Mouse (Mus musculus) spleen, adult 2 months (tissue): ENCODE data around the gene Atg7. TPM values are rescaled to one million over a fixed set of nuclear protein-coding genes. Genes with fewer than 3 reads are reported as not detected.

Experiments
- DNase-seq, 2 experiments: peaks; one replicate each; pipeline versions ENCODE4 v3.0.0 to v3.0.0-alpha.2; 2012 to 2021; ENCODE audit warnings: low spot score in 2 of 2, low read depth in 1 of 2
- H3K27ac ChIP-seq: fragments of 200-500 bp; 2 replicates; pipeline ENCODE4 v1.5.1; 2012; ENCODE audit warnings: low read length, inconsistent platforms; ENCODE audit not compliant: insufficient read depth
- H3K27me3 ChIP-seq: fragments of 200-500 bp; 2 replicates; pipeline ENCODE4 v1.6.1; 2012; ENCODE audit warnings: mild to moderate bottlenecking, moderate library complexity, low read length, inconsistent platforms; ENCODE audit not compliant: control insufficient read depth, insufficient read depth
- H3K36me3 ChIP-seq: fragments of 200-500 bp; 2 replicates; pipeline ENCODE4 v1.6.1; 2012; ENCODE audit warnings: mild to moderate bottlenecking, low read length, inconsistent platforms; ENCODE audit not compliant: control insufficient read depth, insufficient read depth
- H3K4me1 ChIP-seq: fragments of 200-500 bp; 2 replicates; pipeline ENCODE4 v1.6.1; 2011; ENCODE audit warnings: inconsistent platforms; ENCODE audit not compliant: control insufficient read depth, insufficient read depth, insufficient read length
- H3K4me3 ChIP-seq: fragments of 200-500 bp; 2 replicates; pipeline ENCODE4 v1.5.1; 2011; ENCODE audit warnings: mild to moderate bottlenecking, inconsistent platforms; ENCODE audit not compliant: insufficient read depth, insufficient read length; ENCODE audit errors: extremely low read depth
- CTCF ChIP-seq: fragments of 200-500 bp; IDR thresholded peaks from 2 replicates; pipeline ENCODE4 v1.5.1; 2011; ENCODE audit warnings: mild to moderate bottlenecking, inconsistent platforms; ENCODE audit not compliant: insufficient read depth, insufficient read length, insufficient replicate concordance; ENCODE audit errors: extremely low read depth
- POLR2A ChIP-seq: fragments of 200-500 bp; IDR thresholded peaks from 2 replicates; pipeline ENCODE4 v1.6.1; 2011; ENCODE audit warnings: low read depth, low read length, inconsistent platforms
- WGBS: fragments of 180-500 bp; shearing (Covaris S2); methylation state at CpG from one replicate; pipeline ENCODE4 v1.1.7; 2018; 5-methylcytosine and 5-hydroxymethylcytosine counted together
- polyA plus RNA-seq: library from polyadenylated mRNA; depleted of rRNA; stranded (reverse); fragments of >200 nt; gene quantifications from 2 replicates; pipeline ENCODE4 v1.2.3, GENCODE M21; 2012

Atg7 gene
- polyA plus RNA-seq, 1 experiment = 11.7 TPM

DNA sequence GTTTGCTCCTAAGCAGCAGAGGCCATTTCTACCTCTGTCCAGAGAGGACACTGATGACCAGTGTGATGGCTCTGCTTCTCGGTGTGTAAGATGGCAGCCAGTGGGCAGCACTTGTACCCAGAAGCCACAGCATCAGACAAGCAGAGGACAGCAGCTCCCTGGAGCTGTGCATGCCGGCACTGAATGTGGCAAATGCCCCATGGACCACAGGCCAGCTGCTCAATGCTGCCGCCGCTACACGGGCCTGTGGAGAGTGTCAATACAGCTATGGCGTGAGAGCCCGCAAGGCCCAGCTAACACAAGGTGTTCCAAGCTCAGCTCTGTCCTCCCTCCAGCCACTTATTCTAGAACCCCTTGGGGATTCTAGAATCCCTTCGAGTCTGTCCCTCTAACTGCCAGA is 221.5 kb downstream of the Atg7 start:
- TF ChIP-seq CTCF (no peak), POLR2A (no peak)
- 91% methylated on average over 8 of the region's 8 CpGs for WGBS
- no peak for DNase-seq
- H3K27me3 ChIP-seq = no peaks in the 10 kb centered on the region
- no peak overlapping the region for H3K4me3 ChIP-seq
- no peaks in the 10 kb centered on the region; the same call in 1 of the 2 replicates for H3K4me1 ChIP-seq
- no peak overlapping the region for H3K27ac ChIP-seq
- H3K36me3 ChIP-seq = peaks cover 27% of the 10 kb centered on the region

DNA sequence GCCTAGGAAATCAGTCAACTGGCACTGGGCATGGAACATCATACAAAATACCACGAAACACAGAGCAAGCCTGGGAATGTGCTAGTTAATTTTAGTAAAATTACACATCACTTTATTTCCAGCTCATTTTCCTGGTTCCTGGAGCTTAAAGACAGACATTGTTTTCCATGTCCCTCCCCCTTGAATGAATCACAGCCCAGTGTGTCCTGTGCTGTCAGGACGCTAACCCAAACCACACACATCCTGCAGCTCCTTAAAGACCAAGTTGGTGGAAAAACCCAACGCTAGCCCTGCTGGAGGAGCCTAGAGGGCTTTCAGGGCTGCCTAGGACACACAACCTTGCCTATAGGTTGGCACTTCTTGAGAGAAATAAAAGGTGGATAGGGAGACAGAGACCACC is 223.2 kb downstream of the Atg7 start:
- WGBS = 65% methylated on average over 3 of the region's 3 CpGs
- Histone ChIP-seq H3K4me1 (no peaks in the 10 kb centered on the region; the same call in 1 of the 2 replicates), H3K4me3 (no peak overlapping the region), H3K27me3 (no peaks in the 10 kb centered on the region), H3K36me3 (peaks cover 20% of the 10 kb centered on the region), H3K27ac (no peak overlapping the region)
- no peak for DNase-seq
- TF ChIP-seq CTCF (no peak), POLR2A (no peak)

DNA sequence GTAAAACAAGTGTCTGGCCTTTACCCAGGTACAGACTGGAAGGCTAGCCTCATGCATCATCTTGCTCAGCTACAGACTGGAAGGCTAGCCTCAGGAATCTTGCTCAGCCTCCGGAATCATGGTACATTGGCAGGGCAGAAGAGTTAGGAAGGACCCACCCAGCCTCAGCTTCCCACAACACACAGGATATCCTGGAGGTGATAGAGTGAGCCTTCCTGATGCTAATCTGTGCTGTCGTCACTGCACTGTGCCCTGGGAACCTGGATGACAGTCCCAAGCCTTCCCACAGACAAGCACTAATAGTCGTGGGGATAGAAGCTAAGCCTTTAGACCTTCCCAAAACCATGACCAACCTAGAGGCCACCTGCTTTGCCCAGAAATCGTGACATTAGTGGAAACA is 223.7 kb downstream of the Atg7 start:
- 77% methylated on average over 4 of the region's 4 CpGs for WGBS
- Histone ChIP-seq H3K4me1 (no peaks in the 10 kb centered on the region; the same call in 1 of the 2 replicates), H3K27ac (no peak overlapping the region), H3K4me3 (no peak overlapping the region), H3K27me3 (no peaks in the 10 kb centered on the region), H3K36me3 (peaks cover 15% of the 10 kb centered on the region)
- DNase-seq = no peak
- no peak for TF ChIP-seq POLR2A
- no peak for TF ChIP-seq CTCF

DNA sequence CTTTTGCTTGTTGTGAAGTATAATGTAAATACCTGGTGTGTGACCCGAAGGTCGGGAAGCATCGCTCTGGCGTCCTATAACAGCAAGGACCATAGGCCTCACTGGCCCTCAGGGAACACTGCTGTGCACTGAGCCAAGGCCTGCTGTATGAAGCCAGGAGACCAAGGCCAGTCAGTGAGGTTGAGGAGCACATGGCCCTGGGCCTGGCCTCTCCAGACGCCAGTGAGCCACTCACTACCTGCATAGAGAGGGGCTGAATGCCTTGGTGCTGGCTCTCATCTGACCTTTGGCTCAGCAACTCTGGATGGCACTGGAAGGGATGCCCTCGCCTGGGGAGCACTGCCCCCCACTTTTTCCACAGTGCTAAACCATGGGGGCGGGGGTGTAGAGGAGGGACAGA is 225.8 kb downstream of the Atg7 start:
- TF ChIP-seq CTCF = no peak
- no peak for TF ChIP-seq POLR2A
- 93% methylated on average over 7 of the region's 7 CpGs for WGBS
- no peak overlapping the region for H3K27ac ChIP-seq
- H3K27me3 ChIP-seq = no peaks in the 10 kb centered on the region
- DNase-seq = no peak
- H3K4me1 ChIP-seq = peaks cover 12% of the 10 kb centered on the region; the same call in 1 of the 2 replicates
- no peak overlapping the region for H3K4me3 ChIP-seq
- H3K36me3 ChIP-seq = peaks cover 3% of the 10 kb centered on the region

DNA sequence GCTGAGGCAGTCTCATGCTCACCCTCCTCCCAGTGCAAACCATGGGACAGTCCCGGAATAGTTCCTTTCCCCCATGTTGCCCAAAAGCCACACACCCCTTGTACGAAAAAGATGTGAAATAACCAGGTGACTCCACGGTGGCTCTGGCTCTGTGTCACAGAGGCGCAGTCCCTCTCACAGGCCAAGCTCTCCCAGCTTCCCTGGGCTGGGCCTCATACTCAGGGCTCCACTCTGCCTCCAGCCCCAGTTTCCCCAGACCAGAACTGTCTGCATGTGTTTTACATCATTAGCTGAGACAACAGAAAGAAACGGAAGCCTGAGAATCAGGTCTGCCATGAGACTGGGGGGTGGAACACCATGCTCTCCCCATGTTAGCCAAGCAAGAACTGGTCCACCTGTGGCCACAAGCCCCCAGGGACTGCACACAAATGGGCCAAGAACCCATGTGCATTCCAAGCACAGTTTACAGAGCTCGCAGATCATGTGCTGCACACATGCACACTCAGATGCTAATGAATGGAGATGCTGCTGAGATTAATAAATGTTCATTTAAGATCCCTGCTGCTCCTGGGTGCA is 226.7 kb downstream of the Atg7 start:
- no peak for DNase-seq
- H3K27ac ChIP-seq = no peak overlapping the region
- H3K4me1 ChIP-seq = peaks cover 18% of the 10 kb centered on the region; the same call in 1 of the 2 replicates
- no peaks in the 10 kb centered on the region for H3K36me3 ChIP-seq
- TF ChIP-seq CTCF = no peak
- no peak for TF ChIP-seq POLR2A
- no peaks in the 10 kb centered on the region for H3K27me3 ChIP-seq
- WGBS = 73% methylated on average over 6 of the region's 6 CpGs
- H3K4me3 ChIP-seq = no peak overlapping the region

DNA sequence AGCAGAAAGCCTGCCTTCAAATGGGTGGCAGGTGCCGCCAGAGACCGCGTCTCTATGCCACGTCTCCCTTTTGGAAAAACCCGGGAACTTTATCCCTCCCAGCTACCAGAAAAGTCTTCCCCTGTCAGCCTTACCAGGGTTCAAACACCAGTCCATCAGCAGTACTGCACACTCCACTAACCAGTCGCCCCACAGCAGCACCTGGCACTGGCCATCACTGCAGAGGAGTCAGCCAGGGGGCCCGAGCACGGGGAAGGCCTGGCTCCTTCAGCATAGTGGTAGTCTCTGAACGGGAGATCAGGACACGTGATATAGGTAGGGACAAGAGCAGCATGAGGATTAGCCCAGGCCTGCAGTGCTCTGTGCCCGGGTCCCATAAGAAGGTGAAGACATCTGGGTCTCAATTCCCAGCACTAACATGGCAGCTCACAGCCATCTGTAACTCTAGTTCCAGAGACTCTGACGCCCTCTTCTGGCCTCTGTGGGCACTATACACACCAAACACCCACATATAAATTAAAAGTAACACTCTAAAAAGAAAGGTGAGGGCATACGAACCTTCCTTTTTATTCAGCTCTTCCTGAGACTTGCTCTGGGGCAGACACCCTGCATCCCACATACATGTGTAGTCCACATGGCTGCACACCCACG is 228.2 kb downstream of the Atg7 start:
- Histone ChIP-seq H3K36me3 (no peaks in the 10 kb centered on the region), H3K27me3 (no peaks in the 10 kb centered on the region), H3K4me1 (peaks cover 27% of the 10 kb centered on the region; the same call in 1 of the 2 replicates), H3K4me3 (no peak overlapping the region), H3K27ac (no peak overlapping the region)
- DNase-seq = no peak
- TF ChIP-seq CTCF (no peak), POLR2A (no peak)
- WGBS = 95% methylated on average over 14 of the region's 14 CpGs

DNA sequence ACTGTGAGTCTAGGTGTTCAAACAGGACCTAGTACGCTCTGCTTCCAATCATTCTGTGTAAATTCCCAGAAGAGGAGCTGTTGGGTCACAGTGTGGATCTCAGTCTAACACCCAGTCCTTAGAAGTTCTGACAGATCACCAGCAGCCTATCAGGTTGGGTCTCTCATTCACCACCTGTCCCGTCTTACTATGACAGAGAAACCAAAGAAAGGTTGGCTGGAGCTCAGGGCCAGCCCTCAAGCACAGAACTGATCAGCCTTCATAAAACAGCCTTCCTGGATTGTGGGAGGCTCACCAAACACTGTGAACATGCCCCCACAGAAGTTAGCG is 230.9 kb downstream of the Atg7 start:
- TF ChIP-seq POLR2A (no peak), CTCF (no peak)
- no peak for DNase-seq
- peak overlapping the region; percentile 92 for H3K27ac ChIP-seq
- no peaks in the 10 kb centered on the region for H3K27me3 ChIP-seq
- peak overlapping the region; percentile 68 for H3K4me3 ChIP-seq
- H3K4me1 ChIP-seq = peaks cover 35% of the 10 kb centered on the region; the same call in 1 of the 2 replicates
- 48% methylated on average over 3 of the region's 3 CpGs for WGBS
- no peaks in the 10 kb centered on the region for H3K36me3 ChIP-seq
